Mouse (Mus musculus): ENCODE measurements around the gene Gm20388.

DNA sequence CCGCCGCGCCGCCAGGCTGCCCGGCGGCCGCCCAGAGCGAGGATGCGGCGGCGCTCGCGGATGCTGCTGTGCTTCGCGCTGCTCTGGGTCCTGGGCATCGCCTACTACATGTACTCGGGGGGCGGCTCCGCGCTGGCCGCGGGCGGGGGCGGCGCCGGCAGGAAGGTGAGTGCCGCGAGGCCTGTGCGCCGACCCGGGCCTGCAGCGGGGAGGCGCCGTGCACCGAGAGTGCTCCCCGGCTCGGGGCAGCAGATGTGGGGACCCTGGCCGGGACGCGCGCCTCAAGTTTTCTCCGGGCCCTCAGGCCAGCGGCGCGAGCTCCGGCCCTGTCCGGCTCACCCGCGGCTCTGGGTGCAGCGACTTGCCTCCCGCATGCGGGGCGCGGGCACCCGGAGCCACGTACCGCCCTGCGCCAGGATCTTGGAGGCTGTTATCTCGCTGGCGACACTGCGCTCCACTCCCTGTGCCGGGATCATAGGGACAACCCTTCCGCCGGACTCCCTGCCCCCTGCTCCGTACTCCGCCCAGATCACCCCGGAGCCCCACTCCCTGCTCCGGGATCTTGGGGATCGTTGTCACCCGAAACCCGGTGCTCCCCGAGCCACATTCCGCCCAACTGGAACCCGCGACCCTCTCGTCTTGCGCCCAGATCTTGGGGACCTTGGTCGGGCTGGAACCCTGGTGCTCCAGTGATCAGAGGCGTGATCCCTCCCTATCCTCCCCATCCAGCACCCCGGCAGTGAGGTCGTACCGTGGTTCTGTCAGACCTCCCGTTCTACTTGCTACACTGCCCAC is 4321.0 kb downstream of the Gm20388 start:
- no peak for TF ChIP-seq CTCF (IDR thresholded peaks at IDR 0.05; ENCODE audit: insufficient read depth, low read depth, low read length)
- TF ChIP-seq POLR2A (IDR thresholded peaks at IDR 0.05; ENCODE audit: insufficient read depth, low read depth, low read length) = peak; percentile 68; the same call in 1 of the 2 replicates

Measured in olfactory bulb, adult 2 months (tissue).